Mouse (Mus musculus): ENCODE data around the gene Scn8a.

GRCm38 (mm10) chr15:100836729-100837128 lies 32.9 kb upstream of the Scn8a start:
- TF ChIP-seq CTCF (IDR thresholded peaks at IDR 0.05; ENCODE audit: borderline replicate concordance, insufficient read depth, low read depth, low read length) (no peak), POLR2A (IDR thresholded peaks at IDR 0.05; ENCODE audit: borderline replicate concordance, insufficient read depth, low read length) (no peak)

Measured in cerebellum, adult 2 months (tissue).